ENCODE assay signal across 11 mouse cellular contexts in genomic region chr5:123296224-123296806, GRCm38 (mm10). TPM values are rescaled to one million over a fixed set of nuclear protein-coding genes. Genes with fewer than 3 reads are reported as not detected.
A peak's percentile ranks its signal among the peaks of the same experiment; 100 is the strongest.
DNase-seq lines count a peak whose midpoint lies in the region; ATAC-seq and TF ChIP-seq lines count a peak whose summit lies in the region.
"Had no signal": no experiment of that assay in that cellular context is flagged by ENCODE, and none has a peak within 500 bp of the region (broad histone marks: within the 10 kb centered on the region; RNA-seq: fewer than 3 reads in every experiment).

No protein-coding gene starts in this region.

- no peak overlapping the region for H3K9ac ChIP-seq in intestine, postnatal 0 days (ENCODE audit: low read depth, low read length)
- H3K9ac ChIP-seq in intestine, embryonic 15.5 days: no peak overlapping the region
- H3K9ac ChIP-seq: embryonic facial prominence, embryonic 15.5 days had no signal

- peak; percentile 55 for TF ChIP-seq CTCF in intestine, postnatal 0 days (IDR thresholded peaks at IDR 0.05; ENCODE audit: low read depth)

- H3K27me3 ChIP-seq in intestine, postnatal 0 days (replicated peaks; ENCODE audit: control insufficient read depth, insufficient read depth, low read length): no peaks in the 10 kb centered on the region
- no peaks in the 10 kb centered on the region for H3K27me3 ChIP-seq in intestine, embryonic 15.5 days (replicated peaks)
- H3K27me3 ChIP-seq: embryonic facial prominence, embryonic 15.5 days had no signal

- H3K9me3 ChIP-seq in intestine, postnatal 0 days (ENCODE audit: control insufficient read depth): no peaks in the 10 kb centered on the region
- H3K9me3 ChIP-seq in intestine, embryonic 15.5 days: no peaks in the 10 kb centered on the region
- H3K9me3 ChIP-seq: embryonic facial prominence, embryonic 15.5 days; heart, embryonic 10.5 days had no signal

- no peaks in the 10 kb centered on the region for H3K4me1 ChIP-seq in intestine, postnatal 0 days (replicated peaks; ENCODE audit: control insufficient read depth, insufficient read depth, low read length)
- H3K4me1 ChIP-seq in intestine, embryonic 15.5 days (replicated peaks): no peaks in the 10 kb centered on the region; the same call in 1 of the 2 replicates

- no peaks in the 10 kb centered on the region for H3K36me3 ChIP-seq in intestine, postnatal 0 days (ENCODE audit: control insufficient read depth, insufficient read depth)
- H3K36me3 ChIP-seq in intestine, embryonic 15.5 days: no peaks in the 10 kb centered on the region
- H3K36me3 ChIP-seq: embryonic facial prominence, embryonic 15.5 days; heart, embryonic 10.5 days had no signal

- H3K4me2 ChIP-seq in intestine, postnatal 0 days (replicated peaks; ENCODE audit: low read depth): no peak overlapping the region
- H3K4me2 ChIP-seq in intestine, embryonic 15.5 days (replicated peaks): no peak overlapping the region
- H3K4me2 ChIP-seq: embryonic facial prominence, embryonic 15.5 days had no signal

- no peak overlapping the region for H3K4me3 ChIP-seq in intestine, postnatal 0 days (ENCODE audit: low read depth, low read length)
- H3K4me3 ChIP-seq in intestine, embryonic 15.5 days (replicated peaks): no peak overlapping the region
- H3K4me3 ChIP-seq: embryonic facial prominence, embryonic 15.5 days had no signal

- no peak overlapping the region for H3K27ac ChIP-seq in intestine, postnatal 0 days (ENCODE audit: low read depth, low read length)
- H3K27ac ChIP-seq in intestine, embryonic 15.5 days: no peak overlapping the region
- H3K27ac ChIP-seq: embryonic facial prominence, embryonic 15.5 days; heart, embryonic 10.5 days had no signal

- intact Hi-C loops in heart, postnatal 14 days (cut with DNase I): no loop called here

- no peak for ATAC-seq in intestine, postnatal 0 days
- no peak for ATAC-seq in intestine, embryonic 15.5 days
- 0 out of 2 replicates have a peak, but pooled peaks have one; percentile 39 for ATAC-seq in megakaryocyte-erythroid progenitor cell, adult 5-6 weeks (replicated peaks; ENCODE audit: low FRiP score, low TSS enrichment, poor library complexity, severe bottlenecking)

- peak; percentile 55 to 62 for DNase-seq in B cell, adult 2 months
- DNase-seq in WW6 (ENCODE audit: low read depth, low spot score): peak; percentile 57
- DNase-seq in urinary bladder, adult 18-20 months (ENCODE audit: low spot score in 2 of 2): no peak
- no peak for DNase-seq in layer of hippocampus, postnatal 36 days
- no peak for DNase-seq in heart, postnatal 14 days
- DNase-seq: adrenal gland, adult 8-10 months had no signal

- WGBS in intestine, postnatal 0 days: 65% methylated on average over 12 of the region's 12 CpGs
- WGBS in intestine, embryonic 15.5 days: 68% methylated on average over 12 of the region's 12 CpGs

RNA-seq across cellular contexts. Expression of gene Wdr66, which starts 44.4 kb away (rescaled TPM):
- 0.42 and 0.51 TPM in 2 replicates for polyA plus RNA-seq in intestine, postnatal 0 days (2015; fragmentation: Nextera tagmentation; extraction: Ambion mirVana)
- polyA plus RNA-seq in intestine, embryonic 15.5 days (2015; fragmentation: Nextera tagmentation; extraction: Ambion mirVana): 0.74 and 0.79 TPM in 2 replicates
- not detected in 2 replicates for total RNA-seq in megakaryocyte-erythroid progenitor cell, adult 5-6 weeks (2014; fragmentation: Nextera tagmentation)
- 0.28 TPM in 1 of 2 replicates, not detected in the other for total RNA-seq in megakaryocyte-erythroid progenitor cell, adult 5-6 weeks (2017)
- total RNA-seq in layer of hippocampus, postnatal 36 days (2021): 1 to 10 TPM; 3.6 to 5.5 TPM
- under 1 TPM; 0.81 to 0.93 TPM for total RNA-seq in heart, postnatal 14 days (2021)

RNA-seq across cellular contexts. Expression of gene Bcl7a, which starts 47.3 kb away (rescaled TPM):
- 4.2 and 4.7 TPM in 2 replicates for polyA plus RNA-seq in intestine, postnatal 0 days (2015; fragmentation: Nextera tagmentation; extraction: Ambion mirVana)
- 15.9 and 16.4 TPM in 2 replicates for polyA plus RNA-seq in intestine, embryonic 15.5 days (2015; fragmentation: Nextera tagmentation; extraction: Ambion mirVana)
- 34.6 and 46.7 TPM in 2 replicates for total RNA-seq in megakaryocyte-erythroid progenitor cell, adult 5-6 weeks (2014; fragmentation: Nextera tagmentation)
- total RNA-seq in megakaryocyte-erythroid progenitor cell, adult 5-6 weeks (2017): 18.7 and 26.4 TPM in 2 replicates
- 10 to 100 TPM; 61.7 to 66.0 TPM for total RNA-seq in layer of hippocampus, postnatal 36 days (2021)
- 1 to 10 TPM; 9.1 to 9.5 TPM for total RNA-seq in heart, postnatal 14 days (2021)

Comparison
In these comparisons a context has a peak if more than half of its experiments do, and no peak if none do; other contexts are left out.
1. DNase-seq: peak in B cell, adult 2 months (2 of 2) and WW6 (single experiment); none in urinary bladder, adult 18-20 months (0 of 2), layer of hippocampus, postnatal 36 days (0 of 2) and heart, postnatal 14 days (0 of 2).